ENCODE assay signal across 18 mouse cellular contexts in the genomic region with DNA sequence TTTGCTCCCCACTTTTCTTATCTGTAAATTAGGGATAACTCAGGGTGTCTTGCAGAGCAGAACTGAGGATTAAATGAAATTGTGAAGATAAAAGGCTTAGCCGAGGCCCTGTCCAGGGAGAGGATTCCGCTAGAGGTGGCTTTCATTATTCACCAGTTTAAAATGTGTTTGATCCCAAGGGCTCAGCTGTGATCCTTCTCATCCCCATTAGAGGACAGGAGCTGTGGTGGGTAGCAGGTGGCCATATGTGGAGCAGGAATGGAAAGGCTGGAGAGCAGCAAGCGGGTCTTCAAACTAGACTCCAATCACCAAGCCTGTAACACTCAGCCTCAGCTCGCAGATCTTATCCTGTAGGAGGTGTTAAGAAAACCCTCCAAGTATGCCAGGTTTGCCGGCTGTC.
"Had no signal": no experiment of that assay in that cellular context is flagged by ENCODE, and none has a peak within 500 bp of the region (broad histone marks: within the 10 kb centered on the region; RNA-seq: fewer than 3 reads in every experiment).

No protein-coding gene starts in this region.

- H3K9ac ChIP-seq: liver, embryonic 15.5 days; liver, postnatal 0 days; lung, embryonic 15.5 days; midbrain, embryonic 13.5 days; midbrain, embryonic 15.5 days; neural tube, embryonic 12.5 days; stomach, embryonic 15.5 days had no signal

- H3K4me1 ChIP-seq: liver, embryonic 15.5 days; megakaryocyte, embryonic 14.5 days; stomach, embryonic 15.5 days had no signal

- H3K27me3 ChIP-seq: liver, embryonic 15.5 days; lung, embryonic 15.5 days; midbrain, embryonic 13.5 days; midbrain, embryonic 15.5 days; neural tube, embryonic 12.5 days; stomach, embryonic 15.5 days had no signal

- H3K9me3 ChIP-seq: liver, embryonic 15.5 days; lung, embryonic 15.5 days; midbrain, embryonic 15.5 days; stomach, embryonic 15.5 days had no signal

- ATAC-seq: liver, postnatal 0 days; lung, postnatal 0 days; midbrain, embryonic 13.5 days; midbrain, embryonic 15.5 days had no signal

- H3K4me2 ChIP-seq: liver, embryonic 15.5 days; lung, embryonic 15.5 days; midbrain, embryonic 13.5 days; midbrain, embryonic 15.5 days; neural tube, embryonic 12.5 days; stomach, embryonic 15.5 days had no signal

- H3K27ac ChIP-seq: liver, embryonic 15.5 days; lung, embryonic 15.5 days; macrophage; midbrain, embryonic 13.5 days; midbrain, embryonic 15.5 days; neural tube, embryonic 12.5 days; stomach, embryonic 15.5 days; stomach, postnatal 0 days had no signal

- DNase-seq: liver, postnatal 0 days; lung, adult 2 months; lung, postnatal 14 days; lung, postnatal 36 days; right cerebral cortex, postnatal 14 days; thymus, adult 2 months; thymus, postnatal 25 days; thymus, postnatal 4 days had no signal

- H3K4me3 ChIP-seq: liver, embryonic 15.5 days; lung, embryonic 15.5 days; megakaryocyte, embryonic 14.5 days; midbrain, embryonic 13.5 days; midbrain, embryonic 15.5 days; neural tube, embryonic 12.5 days; stomach, embryonic 15.5 days had no signal

- H3K36me3 ChIP-seq: liver, embryonic 15.5 days; lung, embryonic 15.5 days; midbrain, embryonic 13.5 days; midbrain, embryonic 15.5 days; neural tube, embryonic 12.5 days; stomach, embryonic 15.5 days had no signal
